Mouse (Mus musculus) neural tube, embryonic 12.5 days (tissue): ENCODE measurements around the gene Dgki. TPM values are rescaled to one million over a fixed set of nuclear protein-coding genes. Genes with fewer than 3 reads are reported as not detected.

Experiments used
- ATAC-seq: fragments of 200-750 bp; cut with Nextera tagmentation; 2 replicates; pipeline ENCODE4 v1.8.0; 2017; ENCODE audit warnings: low read depth, mild to moderate bottlenecking, moderate TSS enrichment, moderate library complexity; ENCODE audit not compliant: low FRiP score
- H3K27ac ChIP-seq: fragments of 300-500 bp; sonication (generic); 2 replicates; pipeline ENCODE4 v1.5.1; 2016
- H3K27me3 ChIP-seq: fragments of 300-500 bp; sonication (generic); replicated peaks from 2 replicates; pipeline ENCODE4 v1.6.1; 2016; ENCODE audit warnings: mild to moderate bottlenecking
- H3K36me3 ChIP-seq: fragments of 300-500 bp; sonication (generic); 2 replicates; pipeline ENCODE4 v1.6.1; 2016; ENCODE audit warnings: mild to moderate bottlenecking
- H3K4me1 ChIP-seq: fragments of 300-500 bp; sonication (generic); 2 replicates; pipeline ENCODE4 v1.6.1; 2016
- H3K4me2 ChIP-seq: fragments of 300-500 bp; sonication (generic); replicated peaks from 2 replicates; pipeline ENCODE4 v1.6.1; 2016; ENCODE audit warnings: mild to moderate bottlenecking
- H3K4me3 ChIP-seq: fragments of 300-500 bp; sonication (generic); 2 replicates; pipeline ENCODE4 v1.5.1; 2016
- H3K9ac ChIP-seq: fragments of 300-500 bp; sonication (generic); 2 replicates; pipeline ENCODE4 v1.6.1; 2016; ENCODE audit warnings: mild to moderate bottlenecking
- H3K9me3 ChIP-seq: fragments of 300-500 bp; sonication (generic); 2 replicates; pipeline ENCODE4 v1.6.1; 2016; ENCODE audit warnings: mild to moderate bottlenecking
- WGBS: fragments of 180-500 bp; shearing (Covaris S2); methylation state at CpG from one replicate; pipeline ENCODE4 v1.1.7; 2016; 5-methylcytosine and 5-hydroxymethylcytosine counted together
- polyA plus RNA-seq: library from polyadenylated mRNA; unstranded; fragments of >200 nt; fragmentation: Nextera tagmentation; extraction: Ambion mirVana; gene quantifications from 2 replicates; pipeline ENCODE4 v1.2.1, GENCODE M21; 2016

The Dgki gene
- polyA plus RNA-seq, 1 experiment from 2014 or later = 4.9 TPM

GRCm38 (mm10) chr6:37067357-37067756, 232.6 kb downstream of the Dgki start:
- Histone ChIP-seq H3K27me3 (no peaks in the 10 kb centered on the region), H3K9ac (no peak overlapping the region), H3K4me3 (no peak overlapping the region), H3K4me1 (peaks cover 3% of the 10 kb centered on the region; the same call in 1 of the 2 replicates), H3K27ac (no peak overlapping the region), H3K4me2 (no peak overlapping the region), H3K36me3 (no peaks in the 10 kb centered on the region), H3K9me3 (no peaks in the 10 kb centered on the region)
- WGBS = 79% methylated on average over 1 of the region's 1 CpGs
- no peak for ATAC-seq

GRCm38 (mm10) chr6:37064214-37064830, 235.7 kb downstream of the Dgki start:
- 58% methylated on average over 10 of the region's 10 CpGs for WGBS
- no peak overlapping the region for H3K4me2 ChIP-seq
- H3K4me1 ChIP-seq = peaks cover 3% of the 10 kb centered on the region; the same call in 1 of the 2 replicates
- no peaks in the 10 kb centered on the region for H3K27me3 ChIP-seq
- H3K9me3 ChIP-seq = no peaks in the 10 kb centered on the region
- H3K4me3 ChIP-seq = no peak overlapping the region
- H3K9ac ChIP-seq = no peak overlapping the region
- H3K27ac ChIP-seq = no peak overlapping the region
- ATAC-seq = no peak
- no peaks in the 10 kb centered on the region for H3K36me3 ChIP-seq

GRCm38 (mm10) chr6:37063266-37063665, 236.7 kb downstream of the Dgki start:
- 95% methylated on average over 7 of the region's 7 CpGs for WGBS
- ATAC-seq = no peak
- Histone ChIP-seq H3K9me3 (no peaks in the 10 kb centered on the region), H3K27me3 (no peaks in the 10 kb centered on the region), H3K4me1 (peaks cover 3% of the 10 kb centered on the region; the same call in 1 of the 2 replicates), H3K4me2 (no peak overlapping the region), H3K36me3 (no peaks in the 10 kb centered on the region), H3K27ac (no peak overlapping the region), H3K9ac (no peak overlapping the region), H3K4me3 (no peak overlapping the region)

GRCm38 (mm10) chr6:37060114-37060513, 239.9 kb downstream of the Dgki start:
- 87% methylated on average over 3 of the region's 3 CpGs for WGBS
- no peaks in the 10 kb centered on the region for H3K9me3 ChIP-seq
- no peak overlapping the region for H3K27ac ChIP-seq
- H3K9ac ChIP-seq = no peak overlapping the region
- H3K36me3 ChIP-seq = no peaks in the 10 kb centered on the region
- no peaks in the 10 kb centered on the region for H3K27me3 ChIP-seq
- no peak for ATAC-seq
- peaks cover 3% of the 10 kb centered on the region; the same call in 1 of the 2 replicates for H3K4me1 ChIP-seq
- H3K4me2 ChIP-seq = no peak overlapping the region
- H3K4me3 ChIP-seq = no peak overlapping the region

GRCm38 (mm10) chr6:37057957-37058356, 242.0 kb downstream of the Dgki start:
- H3K4me2 ChIP-seq = no peak overlapping the region
- no peak overlapping the region for H3K4me3 ChIP-seq
- no peaks in the 10 kb centered on the region for H3K4me1 ChIP-seq
- ATAC-seq = no peak
- H3K27ac ChIP-seq = no peak overlapping the region
- H3K27me3 ChIP-seq = no peaks in the 10 kb centered on the region
- no peaks in the 10 kb centered on the region for H3K36me3 ChIP-seq
- no peak overlapping the region for H3K9ac ChIP-seq
- WGBS = 94% methylated on average over 9 of the region's 9 CpGs
- no peaks in the 10 kb centered on the region for H3K9me3 ChIP-seq

GRCm38 (mm10) chr6:37057536-37057935, 242.4 kb downstream of the Dgki start:
- H3K4me3 ChIP-seq = no peak overlapping the region
- no peaks in the 10 kb centered on the region for H3K4me1 ChIP-seq
- H3K27me3 ChIP-seq = no peaks in the 10 kb centered on the region
- no peak for ATAC-seq
- no peak overlapping the region for H3K27ac ChIP-seq
- no peak overlapping the region for H3K4me2 ChIP-seq
- no peaks in the 10 kb centered on the region for H3K36me3 ChIP-seq
- 93% methylated on average over 7 of the region's 7 CpGs for WGBS
- H3K9ac ChIP-seq = no peak overlapping the region
- H3K9me3 ChIP-seq = no peaks in the 10 kb centered on the region

GRCm38 (mm10) chr6:37055634-37056033, 244.3 kb downstream of the Dgki start:
- Histone ChIP-seq H3K4me3 (no peak overlapping the region), H3K27ac (no peak overlapping the region), H3K27me3 (no peaks in the 10 kb centered on the region), H3K36me3 (no peaks in the 10 kb centered on the region), H3K4me2 (no peak overlapping the region), H3K9me3 (no peaks in the 10 kb centered on the region), H3K4me1 (no peaks in the 10 kb centered on the region), H3K9ac (no peak overlapping the region)
- ATAC-seq = no peak
- 86% methylated on average over 3 of the region's 3 CpGs for WGBS

- no peak overlapping the region for H3K27ac ChIP-seq
- H3K9me3 ChIP-seq = no peaks in the 10 kb centered on the region
- no peak overlapping the region for H3K9ac ChIP-seq
- no peak overlapping the region for H3K4me2 ChIP-seq
- no peaks in the 10 kb centered on the region for H3K27me3 ChIP-seq
- 83% methylated on average over 5 of the region's 5 CpGs for WGBS
- no peaks in the 10 kb centered on the region for H3K36me3 ChIP-seq
- ATAC-seq = no peak
- H3K4me3 ChIP-seq = no peak overlapping the region
- H3K4me1 ChIP-seq = no peaks in the 10 kb centered on the region
Measured at GRCm38 (mm10) chr6:37055128-37055527, 244.9 kb downstream of the Dgki start.

GRCm38 (mm10) chr6:37054435-37055020, 245.5 kb downstream of the Dgki start:
- Histone ChIP-seq H3K4me3 (no peak overlapping the region), H3K4me1 (no peaks in the 10 kb centered on the region), H3K27ac (no peak overlapping the region), H3K4me2 (no peak overlapping the region), H3K36me3 (no peaks in the 10 kb centered on the region), H3K27me3 (no peaks in the 10 kb centered on the region), H3K9ac (no peak overlapping the region), H3K9me3 (no peaks in the 10 kb centered on the region)
- WGBS = 53% methylated on average over 6 of the region's 6 CpGs
- ATAC-seq = no peak

- ATAC-seq = no peak
- Histone ChIP-seq H3K9me3 (no peaks in the 10 kb centered on the region), H3K27ac (no peak overlapping the region), H3K27me3 (no peaks in the 10 kb centered on the region), H3K4me2 (no peak overlapping the region), H3K36me3 (no peaks in the 10 kb centered on the region), H3K4me3 (no peak overlapping the region), H3K9ac (no peak overlapping the region), H3K4me1 (no peaks in the 10 kb centered on the region)
- WGBS = 65% methylated on average over 2 of the region's 2 CpGs
Measured at GRCm38 (mm10) chr6:37053411-37053810, 246.6 kb downstream of the Dgki start.

GRCm38 (mm10) chr6:37051652-37052051, 248.3 kb downstream of the Dgki start:
- H3K27me3 ChIP-seq = no peaks in the 10 kb centered on the region
- H3K4me2 ChIP-seq = no peak overlapping the region
- 56% methylated on average over 5 of the region's 5 CpGs for WGBS
- no peak for ATAC-seq
- H3K27ac ChIP-seq = no peak overlapping the region
- no peaks in the 10 kb centered on the region; the same call in 1 of the 2 replicates for H3K4me1 ChIP-seq
- no peaks in the 10 kb centered on the region for H3K9me3 ChIP-seq
- no peaks in the 10 kb centered on the region for H3K36me3 ChIP-seq
- no peak overlapping the region for H3K9ac ChIP-seq
- no peak overlapping the region for H3K4me3 ChIP-seq

GRCm38 (mm10) chr6:37051150-37051549, 248.8 kb downstream of the Dgki start:
- 92% methylated on average over 1 of the region's 1 CpGs for WGBS
- Histone ChIP-seq H3K9ac (no peak overlapping the region), H3K4me3 (no peak overlapping the region), H3K36me3 (no peaks in the 10 kb centered on the region), H3K9me3 (no peaks in the 10 kb centered on the region), H3K27ac (no peak overlapping the region), H3K4me1 (no peaks in the 10 kb centered on the region; the same call in 1 of the 2 replicates), H3K4me2 (no peak overlapping the region), H3K27me3 (no peaks in the 10 kb centered on the region)
- ATAC-seq = no peak

- no peaks in the 10 kb centered on the region for H3K36me3 ChIP-seq
- no peak for ATAC-seq
- H3K27me3 ChIP-seq = no peaks in the 10 kb centered on the region
- no peaks in the 10 kb centered on the region for H3K9me3 ChIP-seq
- H3K4me2 ChIP-seq = no peak overlapping the region
- H3K9ac ChIP-seq = no peak overlapping the region
- no peaks in the 10 kb centered on the region; the same call in 1 of the 2 replicates for H3K4me1 ChIP-seq
- no peak overlapping the region for H3K4me3 ChIP-seq
- 56% methylated on average over 4 of the region's 4 CpGs for WGBS
- H3K27ac ChIP-seq = no peak overlapping the region
Measured at GRCm38 (mm10) chr6:37047611-37048129, 252.3 kb downstream of the Dgki start.
